Mouse (Mus musculus) neural tube, embryonic 14.5 days (tissue): Measurements from ENCODE around the gene Sec24b. TPM values are rescaled to one million over a fixed set of nuclear protein-coding genes. Genes with fewer than 3 reads are reported as not detected.

Experiments
- polyA plus RNA-seq: library from polyadenylated mRNA; unstranded; fragments of >200 nt; fragmentation: Nextera tagmentation; extraction: Ambion mirVana; gene quantifications from 2 replicates; pipeline ENCODE4 v1.2.1, GENCODE M21; 2014

Sec24b gene
- polyA plus RNA-seq, 1 experiment from 2014 or later = 36.5 TPM

Other genes with a start within 250 kb of the Sec24b start
- gene Rrh, start 239.0 kb downstream of the Sec24b start, polyA plus RNA-seq = 0.09 and 0.30 TPM in 2 replicates
- gene Gar1, start 230.2 kb downstream of the Sec24b start, polyA plus RNA-seq = 16.4 and 20.2 TPM in 2 replicates
- gene Cfi, start 225.7 kb downstream of the Sec24b start, polyA plus RNA-seq = 0.16 and 0.33 TPM in 2 replicates
- 36.4 and 43.0 TPM in 2 replicates for gene Pla2g12a, start 182.9 kb downstream of the Sec24b start, polyA plus RNA-seq
- gene Casp6, start 160.1 kb downstream of the Sec24b start, polyA plus RNA-seq = 20.4 and 24.2 TPM in 2 replicates
- 8.0 and 8.8 TPM in 2 replicates for gene Mcub, start 91.3 kb downstream of the Sec24b start, polyA plus RNA-seq
- gene Col25a1, start 69.9 kb upstream of the Sec24b start, polyA plus RNA-seq = 9.3 and 10.5 TPM in 2 replicates